Mouse (Mus musculus): ENCODE results near the gene Gm8212.
"Not testable (repeated sequence)": the region's sequence is repeated elsewhere in the genome, so short reads cannot be mapped to it uniquely, and the experiment has no call there.

Gm8212 gene

DNA sequence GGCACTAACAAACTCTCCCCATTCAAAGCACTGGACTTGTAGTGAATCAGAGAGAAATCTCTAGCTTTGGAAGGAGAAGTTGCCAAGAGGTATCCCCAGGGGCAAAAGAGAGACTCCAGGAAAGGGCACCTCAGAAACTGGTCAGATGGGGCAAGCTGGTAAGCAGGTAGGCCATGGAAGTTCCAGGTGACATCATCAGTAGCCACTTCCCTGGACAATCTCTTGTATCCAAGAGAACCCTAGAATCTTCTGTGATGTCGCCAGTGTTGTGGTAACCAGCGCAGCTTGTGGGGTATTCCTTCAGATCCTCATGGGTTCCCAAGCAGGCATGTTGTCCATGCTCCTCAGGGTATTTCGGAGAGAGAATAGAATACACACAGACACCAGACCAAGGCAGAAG is at the start of gene Gm8212:
Gene Gm8212, plus strand, starts transcription at position 301 of the 400 bp plus-strand sequence.
- DNase-seq (ENCODE audit: low spot score): not testable (repeated sequence)

GRCm38 (mm10) chr14:44213154-44213553 is 15.7 kb downstream of the Gm8212 start, which contains the start of gene 4930503E14Rik:
Gene 4930503E14Rik (minus strand): TSS chr14:44213254.
- not testable (repeated sequence) for DNase-seq (ENCODE audit: low spot score)

- DNase-seq (ENCODE audit: low spot score): no peak
Observed at GRCm38 (mm10) chr14:44248039-44248438, 50.6 kb downstream of the Gm8212 start.
